Mouse (Mus musculus) kidney, adult 9 months (tissue): ENCODE measurements around the gene Tespa1.
A peak's percentile ranks its signal among the peaks of the same experiment; 100 is the strongest.
"Not testable (repeated sequence)": the region's sequence is repeated elsewhere in the genome, so short reads cannot be mapped to it uniquely, and the experiment has no call there.

Source experiments
- DNase-seq: peaks from one replicate; pipeline ENCODE4 v3.0.0; 2022

Tespa1 gene

GRCm38 (mm10) chr10:130322637-130323036 lies at the start of gene Tespa1:
Gene Tespa1 (plus strand): TSS chr10:130322870.
- peak; percentile 5 for DNase-seq

GRCm38 (mm10) chr10:130275759-130276158 lies 46.9 kb upstream of the Tespa1 start:
- DNase-seq, result no peak

GRCm38 (mm10) chr10:130276496-130276895 lies 46.2 kb upstream of the Tespa1 start:
- DNase-seq, result no peak

- peak; percentile 23 for DNase-seq
Observed at GRCm38 (mm10) chr10:130280066-130280465, 42.6 kb upstream of the Tespa1 start, which contains the start of gene Neurod4. Gene Neurod4 (minus strand): TSS chr10:130280240.

- no peak for DNase-seq
Observed at GRCm38 (mm10) chr10:130281982-130282449, 40.7 kb upstream of the Tespa1 start.

- DNase-seq, result no peak
Observed at GRCm38 (mm10) chr10:130287201-130287600, 35.5 kb upstream of the Tespa1 start.

- no peak for DNase-seq
Observed at GRCm38 (mm10) chr10:130288007-130288406, 34.7 kb upstream of the Tespa1 start.

- DNase-seq, result no peak
Observed at GRCm38 (mm10) chr10:130293741-130294408, 28.8 kb upstream of the Tespa1 start.

- DNase-seq, result peak; percentile 15
Observed at GRCm38 (mm10) chr10:130298748-130299147, 23.9 kb upstream of the Tespa1 start.

- DNase-seq, result not testable (repeated sequence)
Observed at GRCm38 (mm10) chr10:130304138-130304537, 18.5 kb upstream of the Tespa1 start.

GRCm38 (mm10) chr10:130311534-130312227 lies 11.0 kb upstream of the Tespa1 start:
- no peak for DNase-seq

- peak; percentile 13 for DNase-seq
Observed at GRCm38 (mm10) chr10:130313531-130313930, 9.1 kb upstream of the Tespa1 start.

- no peak for DNase-seq
Observed at GRCm38 (mm10) chr10:130314110-130314829, 8.4 kb upstream of the Tespa1 start.

GRCm38 (mm10) chr10:130315846-130316245 lies 6.8 kb upstream of the Tespa1 start:
- no peak for DNase-seq

- no peak for DNase-seq
Observed at GRCm38 (mm10) chr10:130318720-130319119, 4.0 kb upstream of the Tespa1 start.

- no peak for DNase-seq
Observed at GRCm38 (mm10) chr10:130320715-130321114, 2.0 kb upstream of the Tespa1 start.

- DNase-seq, result no peak
Observed at GRCm38 (mm10) chr10:130322062-130322461, 608 bp upstream of the Tespa1 start.

- no peak for DNase-seq
Observed at GRCm38 (mm10) chr10:130324243-130324642, 1.6 kb downstream of the Tespa1 start.

- no peak for DNase-seq
Observed at GRCm38 (mm10) chr10:130330711-130331110, 8.0 kb downstream of the Tespa1 start.

GRCm38 (mm10) chr10:130336385-130336784 lies 13.7 kb downstream of the Tespa1 start:
- no peak for DNase-seq

GRCm38 (mm10) chr10:130337581-130337980 lies 14.9 kb downstream of the Tespa1 start:
- DNase-seq, result no peak

GRCm38 (mm10) chr10:130340050-130340449 lies 17.4 kb downstream of the Tespa1 start:
- DNase-seq, result not testable (repeated sequence)

- DNase-seq, result no peak
Observed at GRCm38 (mm10) chr10:130344056-130344455, 21.4 kb downstream of the Tespa1 start.
